Mouse (Mus musculus) thymus, adult 2 months (tissue): ENCODE results near the gene Plppr4.

ENCODE experiments used
- CTCF ChIP-seq: fragments of 200-500 bp; IDR thresholded peaks from 2 replicates; pipeline ENCODE4 v1.5.1; 2012; ENCODE audit warnings: mild to moderate bottlenecking, control low read depth, low read length, moderate library complexity, borderline replicate concordance; ENCODE audit not compliant: control insufficient read depth, poor library complexity, insufficient read depth; ENCODE audit errors: extremely low read depth
- POLR2A ChIP-seq: fragments of 200-500 bp; IDR thresholded peaks from 2 replicates; pipeline ENCODE4 v1.6.1; 2012; ENCODE audit warnings: mild to moderate bottlenecking, low read length, control low read depth, moderate library complexity; ENCODE audit not compliant: control insufficient read depth, poor library complexity, insufficient read depth; ENCODE audit errors: extremely low read depth

GRCm38 (mm10) chr3:117304037-117304436 lies 56.6 kb downstream of the Plppr4 start:
- TF ChIP-seq POLR2A (no peak), CTCF (no peak)
